Mouse (Mus musculus): ENCODE data around the gene Igsf9.
A peak's percentile ranks its signal among the peaks of the same experiment; 100 is the strongest.

The Igsf9 gene

GRCm38 (mm10) chr1:172481540-172482280 lies at the start of gene Igsf9:
Igsf9 (plus strand) TSS chr1:172481788.
- peak; percentile 86 for DNase-seq (ENCODE audit: low spot score)

- no peak for DNase-seq (ENCODE audit: low spot score)
Measured at GRCm38 (mm10) chr1:172431836-172432586, 49.6 kb upstream of the Igsf9 start.

- DNase-seq (ENCODE audit: low spot score): no peak
Measured at GRCm38 (mm10) chr1:172432587-172432955, 49.0 kb upstream of the Igsf9 start.

GRCm38 (mm10) chr1:172433012-172433850 lies 48.4 kb upstream of the Igsf9 start:
- DNase-seq (ENCODE audit: low spot score): no peak

- DNase-seq (ENCODE audit: low spot score): no peak
Measured at GRCm38 (mm10) chr1:172433851-172434165, 47.8 kb upstream of the Igsf9 start.

GRCm38 (mm10) chr1:172436785-172437184 lies 44.8 kb upstream of the Igsf9 start:
- DNase-seq (ENCODE audit: low spot score): no peak

GRCm38 (mm10) chr1:172438621-172439020 lies 43.0 kb upstream of the Igsf9 start:
- no peak for DNase-seq (ENCODE audit: low spot score)

GRCm38 (mm10) chr1:172440521-172440920 lies 41.1 kb upstream of the Igsf9 start:
- no peak for DNase-seq (ENCODE audit: low spot score)

- DNase-seq (ENCODE audit: low spot score): no peak
Measured at GRCm38 (mm10) chr1:172441935-172442445, 39.6 kb upstream of the Igsf9 start.

- no peak for DNase-seq (ENCODE audit: low spot score)
Measured at GRCm38 (mm10) chr1:172450226-172450625, 31.4 kb upstream of the Igsf9 start.

GRCm38 (mm10) chr1:172450848-172451470 lies 30.6 kb upstream of the Igsf9 start:
- DNase-seq (ENCODE audit: low spot score): no peak

GRCm38 (mm10) chr1:172452911-172453310 lies 28.7 kb upstream of the Igsf9 start:
- no peak for DNase-seq (ENCODE audit: low spot score)

- DNase-seq (ENCODE audit: low spot score): no peak
Measured at GRCm38 (mm10) chr1:172453810-172454209, 27.8 kb upstream of the Igsf9 start.

- DNase-seq (ENCODE audit: low spot score): no peak
Measured at GRCm38 (mm10) chr1:172455416-172455815, 26.2 kb upstream of the Igsf9 start.

GRCm38 (mm10) chr1:172456001-172456677 lies 25.4 kb upstream of the Igsf9 start:
- no peak for DNase-seq (ENCODE audit: low spot score)

- no peak for DNase-seq (ENCODE audit: low spot score)
Measured at GRCm38 (mm10) chr1:172457196-172457595, 24.4 kb upstream of the Igsf9 start.

- no peak for DNase-seq (ENCODE audit: low spot score)
Measured at GRCm38 (mm10) chr1:172458041-172458440, 23.5 kb upstream of the Igsf9 start.

GRCm38 (mm10) chr1:172461602-172462001 lies 20.0 kb upstream of the Igsf9 start:
- DNase-seq (ENCODE audit: low spot score): no peak

GRCm38 (mm10) chr1:172462534-172462933 lies 19.1 kb upstream of the Igsf9 start:
- no peak for DNase-seq (ENCODE audit: low spot score)

GRCm38 (mm10) chr1:172463387-172464333 lies 17.9 kb upstream of the Igsf9 start:
- no peak for DNase-seq (ENCODE audit: low spot score)

Measured in left cerebral cortex, adult 11 months (tissue).